Mouse (Mus musculus): ENCODE measurements at regions not wholly inside any gene's neighbourhood (a gene's known extent, or its start where the extent isn't known, plus 50 kb on each side); places are given as distances from the start of the nearest gene placed in this dataset.

GRCm38 (mm10) chr2:159889701-159890100 lies 444.3 kb downstream of the Gm826 start:
- DNase-seq = no peak

GRCm38 (mm10) chr2:159884773-159885459 lies 449.0 kb downstream of the Gm826 start:
- DNase-seq = no peak

- no peak for DNase-seq
These were observed 467.0 kb downstream of the Gm826 start for GRCm38 (mm10) chr2:159866981-159867380.

GRCm38 (mm10) chr2:159866391-159866790 lies 467.6 kb downstream of the Gm826 start:
- DNase-seq = no peak

GRCm38 (mm10) chr2:159863185-159863584 lies 470.8 kb downstream of the Gm826 start:
- no peak for DNase-seq

- DNase-seq = no peak
These were observed 479.9 kb downstream of the Gm826 start for GRCm38 (mm10) chr2:159853891-159854665.

- no peak for DNase-seq
These were observed 481.0 kb downstream of the Gm826 start for GRCm38 (mm10) chr2:159852959-159853358.

GRCm38 (mm10) chr2:159832488-159833113 lies 501.4 kb downstream of the Gm826 start:
- DNase-seq = no peak

- no peak for DNase-seq
These were observed 507.5 kb downstream of the Gm826 start for GRCm38 (mm10) chr2:159826417-159826816.

GRCm38 (mm10) chr2:159818556-159818955 lies 515.4 kb downstream of the Gm826 start:
- DNase-seq = no peak

- DNase-seq = no peak
These were observed 517.6 kb downstream of the Gm826 start for GRCm38 (mm10) chr2:159816344-159816743.

Data from retina, postnatal 1 day (tissue).